Mouse (Mus musculus): ENCODE results near the gene Oxld1. TPM values are rescaled to one million over a fixed set of nuclear protein-coding genes. Genes with fewer than 3 reads are reported as not detected.
"Not testable (repeated sequence)": the region's sequence is repeated elsewhere in the genome, so short reads cannot be mapped to it uniquely, and the experiment has no call there.

Gene Oxld1
- polyA plus RNA-seq, 1 experiment from 2014 or later, result 2.6 TPM

DNA sequence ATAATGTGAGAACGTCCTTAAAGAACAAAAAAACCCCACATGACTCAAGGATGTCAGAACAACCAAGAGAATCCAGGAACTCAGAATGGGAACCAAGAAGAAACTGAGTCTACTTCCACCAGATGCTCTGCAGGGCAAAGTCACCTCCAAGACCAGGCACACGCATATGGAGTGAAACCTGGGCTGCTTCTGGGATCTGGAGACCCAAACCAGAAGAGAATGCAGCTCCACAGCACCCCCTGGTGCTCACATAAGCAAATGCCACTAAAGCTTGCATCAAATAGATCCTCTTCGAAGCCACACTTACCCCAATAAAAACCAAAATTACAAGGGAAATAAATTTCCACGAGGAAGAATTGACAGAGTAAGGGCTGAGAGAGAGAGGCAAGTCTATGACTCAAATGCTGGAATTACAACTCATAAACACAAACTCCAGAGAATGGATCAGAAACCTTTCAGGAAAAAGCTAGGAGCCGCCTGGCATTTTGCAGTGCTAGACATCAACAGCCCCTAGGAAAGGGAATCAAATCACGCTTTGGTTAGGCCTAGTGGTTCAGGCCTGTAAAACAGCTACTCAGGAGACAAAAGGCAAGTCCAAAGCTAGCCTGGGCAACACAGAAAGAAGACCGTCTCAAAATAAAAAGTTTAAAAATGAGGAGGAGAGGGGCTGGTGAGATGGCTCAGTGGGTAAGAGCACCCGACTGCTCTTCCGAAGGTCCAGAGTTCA lies 34.1 kb downstream of the Oxld1 start:
- Histone ChIP-seq H3K4me3 (ENCODE audit: inconsistent target) (no peak overlapping the region), H3K27ac (no peak overlapping the region), H3K79me2 (ENCODE audit: inconsistent target) (peaks cover 76% of the 10 kb centered on the region), H3K36me3 (ENCODE audit: inconsistent target) (peaks cover 63% of the 10 kb centered on the region)
- WGBS (ENCODE audit: missing documents), result 67% methylated on average over 7 of the region's 9 CpGs

DNA sequence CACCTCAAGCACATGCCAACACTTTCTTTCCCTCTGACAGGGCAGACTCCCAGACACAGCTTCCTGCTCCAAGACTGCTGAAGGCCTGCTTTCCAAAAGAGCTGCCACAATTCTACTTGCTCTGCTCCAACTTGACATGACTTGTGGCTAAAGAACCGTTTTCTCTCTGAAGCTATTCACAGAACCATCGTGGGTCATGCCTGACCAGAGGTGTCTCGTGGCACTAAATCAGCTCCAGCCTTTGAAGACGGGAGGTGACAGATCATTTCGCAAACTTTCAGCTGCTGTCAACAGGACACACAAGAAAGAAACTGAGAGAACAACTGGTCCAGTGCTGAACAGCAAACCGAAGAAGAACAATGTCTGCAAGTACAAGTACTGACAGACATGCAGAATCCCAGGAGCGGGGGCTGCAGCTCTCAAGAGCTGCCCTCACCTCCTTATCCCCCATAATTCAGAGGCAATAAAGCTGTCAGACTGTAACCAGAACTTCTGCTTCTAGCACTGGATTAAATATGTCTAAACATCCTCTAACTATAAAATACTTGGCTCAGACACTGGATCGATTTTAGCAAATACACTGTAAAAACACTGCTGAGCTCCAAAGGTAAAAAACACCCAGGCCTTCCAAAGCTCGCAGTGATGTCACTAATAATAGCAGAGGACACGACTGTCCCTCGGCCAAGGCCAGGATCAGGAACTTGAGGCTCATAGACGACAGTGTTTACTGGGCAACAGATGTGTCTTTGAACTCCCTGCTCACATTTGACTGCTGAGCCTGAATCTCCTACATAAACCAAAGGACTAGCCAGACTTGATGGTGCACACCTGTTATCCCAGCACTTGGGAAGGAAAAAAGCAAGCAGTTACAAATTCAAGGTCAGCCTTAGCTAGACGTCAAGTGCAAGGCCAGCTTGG lies 35.0 kb downstream of the Oxld1 start:
- peaks cover 68% of the 10 kb centered on the region for H3K79me2 ChIP-seq (ENCODE audit: inconsistent target)
- WGBS (ENCODE audit: missing documents), result 67% methylated on average over 13 of the region's 13 CpGs
- peaks cover 63% of the 10 kb centered on the region for H3K36me3 ChIP-seq (ENCODE audit: inconsistent target)
- no peak overlapping the region for H3K27ac ChIP-seq
- no peak overlapping the region for H3K4me3 ChIP-seq (ENCODE audit: inconsistent target)

DNA sequence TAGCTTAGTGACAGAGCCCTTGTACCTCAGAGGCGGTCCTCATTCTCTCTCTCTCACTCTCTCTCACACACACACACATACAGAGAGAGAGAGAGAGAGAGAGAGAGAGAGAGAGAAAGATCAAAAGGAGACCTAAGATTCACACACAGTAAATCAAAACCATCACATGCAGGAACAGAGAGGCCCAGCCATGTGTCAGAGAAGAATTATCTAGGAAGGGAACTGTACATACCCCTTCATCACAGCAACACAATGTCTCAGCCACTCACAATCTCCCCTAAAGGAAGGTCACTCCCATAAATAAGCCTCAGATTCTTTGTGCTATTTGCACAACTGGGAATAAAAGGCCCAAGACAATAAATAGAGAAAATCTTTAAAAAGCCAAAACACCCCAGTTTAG lies 39.3 kb downstream of the Oxld1 start:
- Histone ChIP-seq H3K36me3 (ENCODE audit: inconsistent target) (peaks cover 58% of the 10 kb centered on the region), H3K4me3 (ENCODE audit: inconsistent target) (no peak overlapping the region), H3K27ac (no peak overlapping the region), H3K79me2 (ENCODE audit: inconsistent target) (peaks cover 25% of the 10 kb centered on the region)
- WGBS (ENCODE audit: missing documents), result 89% methylated on average over 1 of the region's 1 CpGs

GRCm38 (mm10) chr11:120417852-120418251 lies 40.0 kb downstream of the Oxld1 start:
- H3K27ac ChIP-seq, result no peak overlapping the region
- WGBS (ENCODE audit: missing documents), result 95% methylated on average over 7 of the region's 7 CpGs
- peaks cover 63% of the 10 kb centered on the region for H3K36me3 ChIP-seq (ENCODE audit: inconsistent target)
- no peak overlapping the region for H3K4me3 ChIP-seq (ENCODE audit: inconsistent target)
- peaks cover 17% of the 10 kb centered on the region for H3K79me2 ChIP-seq (ENCODE audit: inconsistent target)

DNA sequence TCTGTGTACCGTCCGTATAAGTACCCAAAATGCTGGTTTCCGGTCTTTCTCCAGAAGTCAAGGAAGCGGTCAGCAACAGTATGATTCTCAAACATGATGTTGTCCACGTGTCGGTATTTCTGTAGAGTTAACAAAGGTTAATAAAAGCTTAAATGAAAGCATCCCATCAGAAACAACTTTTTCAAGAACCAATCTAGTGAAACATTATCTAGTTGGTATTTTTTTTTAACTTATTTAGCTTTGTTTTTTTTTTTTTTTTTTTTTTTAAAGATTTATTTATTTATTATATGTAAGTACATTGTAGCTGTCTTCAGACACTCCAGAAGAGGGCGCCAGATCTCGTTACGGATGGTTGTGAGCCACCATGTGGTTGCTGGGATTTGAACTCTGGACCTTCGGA lies 44.2 kb downstream of the Oxld1 start:
- not testable (repeated sequence) for H3K27ac ChIP-seq; H3K79me2 ChIP-seq (ENCODE audit: inconsistent target); H3K4me3 ChIP-seq (ENCODE audit: inconsistent target)
- 93% methylated on average over 6 of the region's 10 CpGs for WGBS (ENCODE audit: missing documents)
- peaks cover 83% of the 10 kb centered on the region for H3K36me3 ChIP-seq (ENCODE audit: inconsistent target)

Other genes starting within 250 kb of the Oxld1 start
- 2.2 to 3.5 TPM (median 3.0 TPM) in 3 replicates for gene Bahcc1, start 225.1 kb downstream of the Oxld1 start, polyA plus RNA-seq (2018)
- 1,569 to 2,966 TPM (median 1,773 TPM) in 3 replicates for gene Actg1, start 109.5 kb downstream of the Oxld1 start, polyA plus RNA-seq (2018)
- not detected in 3 replicates for gene Fscn2, start 96.5 kb downstream of the Oxld1 start, polyA plus RNA-seq (2018)
- gene Faap100, start 79.3 kb downstream of the Oxld1 start, polyA plus RNA-seq (2018), result 3.8 to 8.1 TPM (median 6.3 TPM) in 3 replicates
- gene Nploc4, start 20.4 kb downstream of the Oxld1 start, polyA plus RNA-seq (2018), result 38.6 to 47.8 TPM (median 45.8 TPM) in 3 replicates
- gene Tspan10, start 15.4 kb downstream of the Oxld1 start, polyA plus RNA-seq (2018), result 0.54 to 2.3 TPM (median 1.5 TPM) in 3 replicates
- gene Pde6g, start 4.6 kb downstream of the Oxld1 start, polyA plus RNA-seq (2018), result 0.32 TPM in 1 of 3 replicates, not detected in the others
- 11.7 to 12.7 TPM (median 11.8 TPM) in 3 replicates for gene Ccdc137, start within 50 bp of the Oxld1 start, polyA plus RNA-seq (2018)
- 11.8 to 16.5 TPM (median 14.2 TPM) in 3 replicates for gene Arl16, start 9.5 kb upstream of the Oxld1 start, polyA plus RNA-seq (2018)
- gene Mrpl12, start 26.5 kb upstream of the Oxld1 start, polyA plus RNA-seq (2018), result 28.2 to 81.1 TPM (median 37.6 TPM) in 3 replicates
- 29.6 to 61.7 TPM (median 44.6 TPM) in 3 replicates for gene Slc25a10, start 33.8 kb upstream of the Oxld1 start, polyA plus RNA-seq (2018)
- gene Gcgr, start 72.6 kb upstream of the Oxld1 start, polyA plus RNA-seq (2018), result 0.09 TPM in 1 of 3 replicates, not detected in the others
- 36.9 to 60.9 TPM (median 57.7 TPM) in 3 replicates for gene Mcrip1, start 91.7 kb upstream of the Oxld1 start, polyA plus RNA-seq (2018)
- gene Ppp1r27, start 93.1 kb upstream of the Oxld1 start, polyA plus RNA-seq (2018), result not detected in 3 replicates
- 294 to 442 TPM (median 388 TPM) in 3 replicates for gene P4hb, start 115.2 kb upstream of the Oxld1 start, polyA plus RNA-seq (2018)
- gene Arhgdia, start 123.6 kb upstream of the Oxld1 start, polyA plus RNA-seq (2018), result 662 to 966 TPM (median 875 TPM) in 3 replicates
- gene Alyref, start 140.3 kb upstream of the Oxld1 start, polyA plus RNA-seq (2018), result 34.3 to 88.6 TPM (median 41.5 TPM) in 3 replicates
- 40.4 to 78.6 TPM (median 76.2 TPM) in 3 replicates for gene Anapc11, start 140.4 kb upstream of the Oxld1 start, polyA plus RNA-seq (2018)
- gene Npb, start 150.4 kb upstream of the Oxld1 start, polyA plus RNA-seq (2018), result not detected in 3 replicates
- gene Pcyt2, start 159.9 kb upstream of the Oxld1 start, polyA plus RNA-seq (2018), result 23.8 to 69.4 TPM (median 36.2 TPM) in 3 replicates
- 37.3 to 77.5 TPM (median 50.4 TPM) in 3 replicates for gene Sirt7, start 167.2 kb upstream of the Oxld1 start, polyA plus RNA-seq (2018)
- 18.1 to 68.2 TPM (median 39.6 TPM) in 3 replicates for gene Mafg, start 175.5 kb upstream of the Oxld1 start, polyA plus RNA-seq (2018)
- not detected in 3 replicates for gene Pycr1, start 185.7 kb upstream of the Oxld1 start, polyA plus RNA-seq (2018)
- gene Myadml2, start 190.1 kb upstream of the Oxld1 start, polyA plus RNA-seq (2018), result not detected in 3 replicates
- gene Notum, start 203.1 kb upstream of the Oxld1 start, polyA plus RNA-seq (2018), result not detected in 3 replicates
- gene Aspscr1, start 214.9 kb upstream of the Oxld1 start, polyA plus RNA-seq (2018), result 21.6 to 38.8 TPM (median 34.8 TPM) in 3 replicates

Data from macrophage (primary cell).